Mouse (Mus musculus): Measurements from ENCODE around the gene Cstf2t. TPM values are rescaled to one million over a fixed set of nuclear protein-coding genes. Genes with fewer than 3 reads are reported as not detected.

Cstf2t gene
- total and polyA plus RNA-seq, 3 experiments: 22.8 to 44.5 (median 23.7) TPM

DNA sequence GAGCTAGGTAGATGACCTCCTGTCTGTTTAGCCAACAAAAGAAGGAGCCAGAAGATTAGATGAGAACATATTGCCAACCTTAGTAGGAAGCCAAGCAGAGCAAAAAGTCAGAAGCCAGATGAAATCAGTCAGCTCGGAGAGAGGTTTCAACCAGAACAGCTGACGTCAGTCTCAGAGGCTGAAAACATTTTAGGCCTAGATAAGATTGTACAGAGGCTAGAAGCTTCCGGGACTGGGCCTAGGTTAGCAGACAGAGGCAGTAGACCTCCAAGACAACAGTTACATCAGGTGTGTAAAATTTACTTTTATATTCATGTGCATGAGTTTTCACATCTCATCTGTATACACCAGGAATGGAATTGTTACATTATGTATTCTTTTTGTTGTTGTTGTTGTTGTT is 16.7 kb downstream of the Cstf2t start:
- dilution Hi-C loops (cut with MboI; ENCODE audit: extremely low pct_ligation_motif_present, extremely low pct_unique_long_range_greater_than_20kb, low sequenced_read_pairs): no loop called here
- H3K4me1 ChIP-seq (ENCODE audit: control insufficient read depth in 1 of 2, insufficient read depth in 2 of 2): no peaks in the 10 kb centered on the region
- in situ Hi-C loops (cut with MboI; ENCODE audit: low pct_ligation_motif_present, low pct_unique_long_range_greater_than_20kb, low sequenced_read_pairs): no loop called here

DNA sequence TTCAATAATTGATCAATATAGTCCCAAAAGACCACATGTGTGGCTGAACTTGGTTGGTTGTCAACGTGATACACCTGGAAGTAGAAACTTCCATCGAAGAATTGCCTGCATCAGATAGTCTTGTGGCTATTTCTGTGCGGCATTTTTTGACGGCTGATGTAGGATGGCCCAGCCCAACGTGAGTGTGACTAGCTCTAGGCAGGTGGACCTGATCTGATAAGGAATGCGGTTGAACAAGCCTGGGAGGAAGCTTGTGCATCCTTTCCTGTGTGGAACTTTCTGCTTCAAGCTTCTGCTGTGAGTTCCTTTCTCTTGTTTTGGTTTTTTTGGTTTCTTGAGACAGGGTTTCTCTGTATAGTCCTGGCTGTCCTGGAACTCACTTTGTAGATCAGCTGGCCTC is 22.1 kb downstream of the Cstf2t start:
- no peaks in the 10 kb centered on the region for H3K36me3 ChIP-seq (replicated peaks in 1 of 2; ENCODE audit: control insufficient read depth in 1 of 2, insufficient read depth in 1 of 2, low read length in 1 of 2)
- no peaks in the 10 kb centered on the region for H3K4me1 ChIP-seq (ENCODE audit: control insufficient read depth in 1 of 2, insufficient read depth in 2 of 2)
- H3K79me2 ChIP-seq (replicated peaks; ENCODE audit: control insufficient read depth, extremely low read depth, insufficient read depth, poor library complexity, severe bottlenecking): no peaks in the 10 kb centered on the region
- H3K9me3 ChIP-seq (replicated peaks; ENCODE audit: low read length): no peaks in the 10 kb centered on the region
- no peaks in the 10 kb centered on the region for H3K27me3 ChIP-seq (replicated peaks)
- H3K4me2 ChIP-seq (ENCODE audit: insufficient read depth, low read depth, poor library complexity, severe bottlenecking): no peak overlapping the region
- in situ Hi-C loops (cut with MboI; ENCODE audit: low pct_ligation_motif_present, low pct_unique_long_range_greater_than_20kb, low sequenced_read_pairs): no loop called here
- TF ChIP-seq KAT2A (IDR thresholded peaks at IDR 0.05; ENCODE audit: insufficient replicate concordance, low read length) (no peak), SIN3A (IDR thresholded peaks at IDR 0.05; ENCODE audit: low read length) (no peak), SMC3 (IDR thresholded peaks at IDR 0.05; ENCODE audit: low read depth, low read length) (no peak), IRF4 (IDR thresholded peaks at IDR 0.05; ENCODE audit: low read depth, low read length) (no peak), BHLHE40 (IDR thresholded peaks at IDR 0.05; ENCODE audit: low read depth, low read length) (no peak), ZKSCAN1 (IDR thresholded peaks at IDR 0.05; ENCODE audit: borderline replicate concordance, low read depth, low read length) (no peak)
- no peak overlapping the region for H3K9ac ChIP-seq (ENCODE audit: insufficient read depth, low read depth)
- dilution Hi-C loops (cut with MboI; ENCODE audit: extremely low pct_ligation_motif_present, extremely low pct_unique_long_range_greater_than_20kb, low sequenced_read_pairs): no loop called here
- no peak for DNase-seq (ENCODE audit: extremely low read depth)
- H3K27ac ChIP-seq (ENCODE audit: insufficient read depth, low read depth): no peak overlapping the region
- H3K4me3 ChIP-seq (replicated peaks in 1 of 3; ENCODE audit: low read depth in 2 of 3, low read length in 2 of 3, poor library complexity in 1 of 3): no peak overlapping the region

More for the DNA sequence above, 16.7 kb downstream of the Cstf2t start:
- H3K27me3 ChIP-seq (replicated peaks): no peaks in the 10 kb centered on the region
- TF ChIP-seq MYC (IDR thresholded peaks at IDR 0.05; ENCODE audit: low read depth, low read length): no peak
- no peak for TF ChIP-seq EP300 (IDR thresholded peaks at IDR 0.05; ENCODE audit: low read length)
- no peak overlapping the region for H3K27ac ChIP-seq (ENCODE audit: insufficient read depth, low read depth)
- no peak overlapping the region for H3K4me2 ChIP-seq (ENCODE audit: insufficient read depth, low read depth, poor library complexity, severe bottlenecking)
- H3K4me3 ChIP-seq (replicated peaks in 1 of 3; ENCODE audit: low read depth in 2 of 3, low read length in 2 of 3, poor library complexity in 1 of 3): no peak overlapping the region
- H3K9me3 ChIP-seq (replicated peaks; ENCODE audit: low read length): no peaks in the 10 kb centered on the region
- no peak for DNase-seq (ENCODE audit: extremely low read depth)
- H3K9ac ChIP-seq (ENCODE audit: insufficient read depth, low read depth): no peak overlapping the region
- no peaks in the 10 kb centered on the region for H3K79me2 ChIP-seq (replicated peaks; ENCODE audit: control insufficient read depth, extremely low read depth, insufficient read depth, poor library complexity, severe bottlenecking)
- no peaks in the 10 kb centered on the region for H3K36me3 ChIP-seq (replicated peaks in 1 of 2; ENCODE audit: control insufficient read depth in 1 of 2, insufficient read depth in 1 of 2, low read length in 1 of 2)

DNA sequence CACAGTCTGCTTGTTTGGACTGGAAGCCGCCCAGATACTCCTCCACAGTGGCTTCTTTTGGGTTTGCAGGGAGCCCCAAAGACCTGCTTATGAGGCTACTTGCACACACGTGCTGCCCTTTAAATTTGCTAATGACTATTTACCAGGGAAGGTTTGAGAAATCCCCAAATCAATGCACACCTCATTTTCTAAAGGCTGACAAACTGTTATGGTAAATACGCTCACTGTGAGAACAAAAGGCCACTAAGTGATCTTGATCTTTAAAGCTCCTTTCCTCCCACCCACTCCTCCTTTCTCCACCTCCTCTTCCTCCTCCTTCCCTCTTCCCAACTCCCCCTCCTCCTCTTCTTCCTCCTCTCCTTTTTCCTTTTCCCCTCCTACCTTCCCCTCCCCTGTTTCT is 23.4 kb downstream of the Cstf2t start:
- no peaks in the 10 kb centered on the region for H3K36me3 ChIP-seq (replicated peaks in 1 of 2; ENCODE audit: control insufficient read depth in 1 of 2, insufficient read depth in 1 of 2, low read length in 1 of 2)
- DNase-seq (ENCODE audit: extremely low read depth): no peak
- H3K4me1 ChIP-seq (ENCODE audit: control insufficient read depth in 1 of 2, insufficient read depth in 2 of 2): no peaks in the 10 kb centered on the region
- H3K9me3 ChIP-seq (replicated peaks; ENCODE audit: low read length): no peaks in the 10 kb centered on the region
- no peak overlapping the region for H3K9ac ChIP-seq (ENCODE audit: insufficient read depth, low read depth)
- no peaks in the 10 kb centered on the region for H3K27me3 ChIP-seq (replicated peaks)
- H3K4me3 ChIP-seq (replicated peaks in 1 of 3; ENCODE audit: low read depth in 2 of 3, low read length in 2 of 3, poor library complexity in 1 of 3): no peak overlapping the region
- H3K79me2 ChIP-seq (replicated peaks; ENCODE audit: control insufficient read depth, extremely low read depth, insufficient read depth, poor library complexity, severe bottlenecking): no peaks in the 10 kb centered on the region
- dilution Hi-C loops (cut with MboI; ENCODE audit: extremely low pct_ligation_motif_present, extremely low pct_unique_long_range_greater_than_20kb, low sequenced_read_pairs) (no loop called here), in situ Hi-C loops (cut with MboI; ENCODE audit: low pct_ligation_motif_present, low pct_unique_long_range_greater_than_20kb, low sequenced_read_pairs) (no loop called here)
- TF ChIP-seq POLR2AphosphoS2 (IDR thresholded peaks at IDR 0.05; ENCODE audit: low read depth, low read length) (no peak), ZNF384 (IDR thresholded peaks at IDR 0.05; ENCODE audit: low read depth, low read length) (no peak), SIN3A (IDR thresholded peaks at IDR 0.05; ENCODE audit: low read length) (no peak), MYC (IDR thresholded peaks at IDR 0.05; ENCODE audit: low read depth, low read length) (no peak), NRF1 (IDR thresholded peaks at IDR 0.05; ENCODE audit: low read depth, low read length) (no peak), JUN (IDR thresholded peaks at IDR 0.05; ENCODE audit: insufficient read depth, low read depth, low read length) (no peak), MXI1 (IDR thresholded peaks at IDR 0.05; ENCODE audit: low read depth, low read length) (no peak), CHD2 (IDR thresholded peaks at IDR 0.05; ENCODE audit: low read length) (no peak), POLR2A (IDR thresholded peaks at IDR 0.05; ENCODE audit: low read depth, low read length) (no peak)
- H3K4me2 ChIP-seq (ENCODE audit: insufficient read depth, low read depth, poor library complexity, severe bottlenecking): no peak overlapping the region
- no peak overlapping the region for H3K27ac ChIP-seq (ENCODE audit: insufficient read depth, low read depth)

All from CH12.LX (cell line).